Mouse (Mus musculus) thymus, postnatal 4 days (tissue): ENCODE measurements around the gene Exph5.

ENCODE experiments used
- DNase-seq: peaks from one replicate; pipeline ENCODE4 v3.0.0; 2021

Gene Exph5

DNA sequence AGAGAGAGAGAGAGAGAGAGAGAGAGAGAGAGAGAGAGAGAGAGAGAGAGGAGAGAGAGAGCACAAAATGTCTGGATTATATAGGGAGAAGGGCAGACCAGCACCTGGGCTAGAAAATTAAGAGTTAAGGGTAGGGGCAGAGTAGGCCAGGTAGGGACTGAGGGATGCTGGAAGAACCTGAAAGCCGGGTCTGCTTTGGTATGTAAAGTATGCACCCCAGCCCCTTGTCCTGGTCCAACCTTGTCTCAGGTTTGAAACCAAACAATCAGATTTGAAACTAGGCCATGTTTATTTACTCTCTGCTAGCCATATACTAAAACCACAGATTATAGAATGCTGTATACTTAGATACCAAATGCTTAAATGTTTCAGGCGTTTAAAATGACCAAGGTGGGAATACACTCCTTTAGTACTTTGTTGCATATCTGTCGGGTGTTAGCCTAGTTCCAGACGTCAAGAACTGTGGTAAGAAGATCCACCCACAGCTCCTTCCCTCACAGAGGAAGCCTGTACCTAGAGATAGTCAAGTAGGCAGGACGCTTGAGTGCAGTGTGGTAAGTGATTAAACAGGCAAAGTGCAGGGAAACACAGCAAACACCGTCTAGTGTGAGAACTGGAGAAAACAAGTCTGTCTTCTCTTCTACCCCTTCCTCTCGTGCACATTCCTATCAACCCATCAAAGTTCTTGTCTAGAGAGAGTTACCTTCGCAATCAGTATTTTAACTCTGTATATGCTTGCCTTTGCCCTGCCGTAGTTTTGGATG is 120.8 kb downstream of the Exph5 start:
- DNase-seq, result no peak

DNA sequence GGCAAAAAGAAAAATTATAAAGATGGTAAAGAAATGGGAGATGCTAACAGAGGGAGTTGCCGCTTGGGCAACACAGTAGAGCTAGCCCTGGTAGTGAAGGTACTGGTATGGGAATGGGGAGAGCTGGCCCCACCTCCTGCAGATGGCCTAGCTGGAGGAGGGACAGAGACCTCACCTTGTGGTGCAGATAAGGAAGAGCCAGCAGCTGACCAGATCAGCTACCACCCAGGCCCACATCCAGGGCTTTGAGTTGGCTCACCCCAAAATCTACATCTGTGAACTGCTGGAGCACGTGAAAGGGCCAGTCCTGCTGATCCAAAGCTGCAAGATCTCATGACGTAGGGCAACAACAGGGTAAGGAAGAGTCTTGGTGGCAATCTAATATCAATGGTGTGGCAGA is 125.3 kb downstream of the Exph5 start:
- no peak for DNase-seq
